Mouse (Mus musculus) heart, postnatal 0 days (tissue): ENCODE measurements around the gene Hopx. TPM values are rescaled to one million over a fixed set of nuclear protein-coding genes. Genes with fewer than 3 reads are reported as not detected.
"Not testable (repeated sequence)": the region's sequence is repeated elsewhere in the genome, so short reads cannot be mapped to it uniquely, and the experiment has no call there.

Source experiments
- ATAC-seq: fragments of 200-750 bp; cut with Nextera tagmentation; 2 replicates; pipeline ENCODE4 v1.8.0; 2017; ENCODE audit warnings: low read depth, moderate number of reproducible peaks, moderate library complexity; ENCODE audit not compliant: insufficient read depth
- DNase-seq: peaks from one replicate; pipeline ENCODE4 v3.0.0-alpha.2; 2016; ENCODE audit warnings: low spot score
- H3K27ac ChIP-seq: fragments of 300-500 bp; sonication (generic); 2 replicates; pipeline ENCODE4 v1.5.1; 2014; ENCODE audit warnings: low read depth, mild to moderate bottlenecking
- H3K27me3 ChIP-seq: fragments of 300-500 bp; sonication (generic); 2 replicates; pipeline ENCODE4 v1.6.1; 2014; ENCODE audit warnings: low read length, mixed read lengths; ENCODE audit not compliant: control insufficient read depth, insufficient read depth
- H3K36me3 ChIP-seq: fragments of 300-500 bp; sonication (generic); replicated peaks from 2 replicates; pipeline ENCODE4 v1.6.1; 2014; ENCODE audit warnings: low read length, mixed read lengths; ENCODE audit not compliant: control insufficient read depth, insufficient read depth
- H3K4me1 ChIP-seq: fragments of 300-500 bp; sonication (generic); 2 replicates; pipeline ENCODE4 v1.6.1; 2014; ENCODE audit warnings: antibody characterized with exemption; ENCODE audit not compliant: control insufficient read depth, insufficient read depth
- H3K4me2 ChIP-seq: fragments of 300-500 bp; sonication (generic); 2 replicates; pipeline ENCODE4 v1.6.1; 2014; ENCODE audit warnings: low read depth, mild to moderate bottlenecking, low read length, moderate library complexity
- H3K4me3 ChIP-seq: fragments of 300-500 bp; sonication (generic); 2 replicates; pipeline ENCODE4 v1.5.1; 2014; ENCODE audit warnings: low read depth, low read length
- H3K9ac ChIP-seq: fragments of 300-500 bp; sonication (generic); replicated peaks from 2 replicates; pipeline ENCODE4 v1.6.1; 2014; ENCODE audit warnings: low read depth, low read length, mixed read lengths
- H3K9me3 ChIP-seq: fragments of 300-500 bp; sonication (generic); replicated peaks from 2 replicates; pipeline ENCODE4 v1.6.1; 2016; ENCODE audit warnings: low read length; ENCODE audit not compliant: control insufficient read depth
- CTCF ChIP-seq: IDR thresholded peaks from 2 replicates; pipeline ENCODE4 v1.5.1; 2016; ENCODE audit warnings: antibody characterized with exemption, control low read depth, low read depth
- EP300 ChIP-seq: IDR thresholded peaks from 2 replicates; pipeline ENCODE4 v1.6.1; 2016; ENCODE audit warnings: antibody characterized with exemption, low read depth
- WGBS: fragments of 180-500 bp; shearing (Covaris S2); extraction: QIAGEN DNeasy Blood & Tissue Kit; methylation state at CpG from one replicate; pipeline ENCODE4 v1.1.7; 2014; 5-methylcytosine and 5-hydroxymethylcytosine counted together
- polyA plus RNA-seq: library from polyadenylated mRNA; unstranded; fragments of >200 nt; fragmentation: Nextera tagmentation; extraction: Ambion mirVana; gene quantifications from 2 replicates; pipeline ENCODE4 v1.2.1, GENCODE M21; 2015
- total RNA-seq: library from RNA; depleted of rRNA; stranded (reverse); fragments of >200 nt; gene quantifications from 2 replicates; pipeline ENCODE4 v1.2.3, GENCODE M21; 2014; ENCODE audit warnings: low replicate concordance

Hopx gene
- total and polyA plus RNA-seq, 2 experiments from 2014 or later = 41.0 to 558 TPM

- Histone ChIP-seq H3K4me3 (no peak overlapping the region), H3K36me3 (no peaks in the 10 kb centered on the region), H3K27me3 (no peaks in the 10 kb centered on the region), H3K27ac (peak overlapping the region; percentile 60), H3K4me1 (peaks cover 44% of the 10 kb centered on the region), H3K9me3 (no peaks in the 10 kb centered on the region), H3K9ac (no peak overlapping the region), H3K4me2 (no peak overlapping the region)
- 65% methylated on average over 6 of the region's 6 CpGs for WGBS
- DNase-seq (no peak), ATAC-seq (no peak)
- TF ChIP-seq EP300 (no peak), CTCF (no peak)
Observed at GRCm38 (mm10) chr5:77099997-77100380, 14.9 kb downstream of the Hopx start.

- DNase-seq = peak; percentile 78
- Histone ChIP-seq H3K27ac (peak overlapping the region; percentile 60), H3K4me1 (peaks cover 41% of the 10 kb centered on the region), H3K4me3 (no peak overlapping the region), H3K36me3 (no peaks in the 10 kb centered on the region), H3K9me3 (no peaks in the 10 kb centered on the region), H3K9ac (no peak overlapping the region), H3K27me3 (no peaks in the 10 kb centered on the region), H3K4me2 (no peak overlapping the region)
- ATAC-seq = peak; percentile 18; the same call in 1 of the 2 replicates
- 24% methylated on average over 11 of the region's 11 CpGs for WGBS
- TF ChIP-seq EP300 = no peak
- TF ChIP-seq CTCF = no peak
Observed at GRCm38 (mm10) chr5:77099317-77099996, 15.5 kb downstream of the Hopx start.

GRCm38 (mm10) chr5:77098874-77099273 is 16.0 kb downstream of the Hopx start:
- Histone ChIP-seq H3K36me3 (no peaks in the 10 kb centered on the region), H3K27me3 (no peaks in the 10 kb centered on the region), H3K27ac (peak overlapping the region; percentile 60), H3K4me2 (no peak overlapping the region), H3K4me1 (peaks cover 41% of the 10 kb centered on the region), H3K4me3 (no peak overlapping the region), H3K9ac (no peak overlapping the region), H3K9me3 (no peaks in the 10 kb centered on the region)
- no peak for DNase-seq
- no peak for ATAC-seq
- no peak for TF ChIP-seq CTCF
- no peak for TF ChIP-seq EP300
- 69% methylated on average over 3 of the region's 3 CpGs for WGBS

DNA sequence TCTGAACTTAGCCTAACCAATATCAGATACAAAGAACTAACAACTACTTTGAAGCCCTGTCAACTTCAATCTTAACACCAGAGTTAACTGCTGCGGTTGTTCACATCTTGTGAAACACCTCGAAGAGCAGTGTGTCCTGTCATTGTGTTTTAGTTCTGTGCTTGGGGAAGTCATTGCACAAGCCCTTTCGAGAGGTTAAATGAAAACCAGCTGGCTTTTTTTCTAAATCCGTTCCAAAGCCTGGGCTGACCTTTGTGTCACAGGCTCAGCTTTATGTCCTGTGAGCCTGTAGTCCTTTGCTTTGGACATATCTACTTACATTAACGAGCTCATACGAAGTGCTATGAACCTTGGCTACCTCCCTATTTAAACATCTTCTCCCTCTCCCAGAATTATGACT is 17.2 kb downstream of the Hopx start:
- no peaks in the 10 kb centered on the region for H3K27me3 ChIP-seq
- 35% methylated on average over 6 of the region's 6 CpGs for WGBS
- DNase-seq (no peak), ATAC-seq (no peak)
- H3K4me2 ChIP-seq = no peak overlapping the region
- no peak overlapping the region for H3K9ac ChIP-seq
- H3K4me1 ChIP-seq = peaks cover 41% of the 10 kb centered on the region
- H3K4me3 ChIP-seq = no peak overlapping the region
- no peaks in the 10 kb centered on the region for H3K9me3 ChIP-seq
- H3K27ac ChIP-seq = peak overlapping the region; percentile 60
- no peak for TF ChIP-seq CTCF
- TF ChIP-seq EP300 = no peak
- H3K36me3 ChIP-seq = no peaks in the 10 kb centered on the region

- H3K9ac ChIP-seq, H3K36me3 ChIP-seq, ATAC-seq, DNase-seq, H3K27me3 ChIP-seq, H3K4me2 ChIP-seq, H3K4me3 ChIP-seq, H3K9me3 ChIP-seq: not testable (repeated sequence)
- peaks cover 48% of the 10 kb centered on the region for H3K4me1 ChIP-seq
- peak overlapping the region; percentile 33; the same call in 1 of the 2 replicates for H3K27ac ChIP-seq
- WGBS = 84% methylated on average over 3 of the region's 3 CpGs
Observed at GRCm38 (mm10) chr5:77096194-77096593, 18.7 kb downstream of the Hopx start.
